Mouse (Mus musculus) forebrain, postnatal 0 days (tissue): ENCODE measurements around the gene Foxk1. TPM values are rescaled to one million over a fixed set of nuclear protein-coding genes. Genes with fewer than 3 reads are reported as not detected.

Experiments
- ATAC-seq: fragments of 200-750 bp; cut with Nextera tagmentation; 2 replicates; pipeline ENCODE4 v1.8.0; 2017; ENCODE audit warnings: mild to moderate bottlenecking, moderate library complexity
- DNase-seq: peaks from one replicate; pipeline ENCODE4 v3.0.0-alpha.2; 2015
- H3K27ac ChIP-seq: fragments of 300-500 bp; sonication (generic); 2 replicates; pipeline ENCODE4 v1.5.1; 2014; ENCODE audit warnings: low read depth, mild to moderate bottlenecking, antibody characterized with exemption, low read length, moderate library complexity, mixed read lengths
- H3K27me3 ChIP-seq: fragments of 300-500 bp; sonication (generic); 2 replicates; pipeline ENCODE4 v1.6.1; 2014; ENCODE audit warnings: mild to moderate bottlenecking, low read length, mixed read lengths; ENCODE audit not compliant: insufficient read depth
- H3K36me3 ChIP-seq: fragments of 300-500 bp; sonication (generic); 2 replicates; pipeline ENCODE4 v1.6.1; 2014; ENCODE audit warnings: mild to moderate bottlenecking, moderate library complexity; ENCODE audit not compliant: insufficient read depth
- H3K4me1 ChIP-seq: fragments of 300-500 bp; sonication (generic); 2 replicates; pipeline ENCODE4 v1.6.1; 2014; ENCODE audit warnings: antibody characterized with exemption; ENCODE audit not compliant: insufficient read depth
- H3K4me2 ChIP-seq: fragments of 300-500 bp; sonication (generic); 2 replicates; pipeline ENCODE4 v1.6.1; 2014; ENCODE audit warnings: low read depth, mild to moderate bottlenecking, moderate library complexity
- H3K4me3 ChIP-seq: fragments of 300-500 bp; sonication (generic); 2 replicates; pipeline ENCODE4 v1.5.1; 2014; ENCODE audit warnings: low read depth, low read length, mixed read lengths
- H3K9ac ChIP-seq: fragments of 300-500 bp; sonication (generic); 2 replicates; pipeline ENCODE4 v1.6.1; 2014; ENCODE audit warnings: mild to moderate bottlenecking
- H3K9me3 ChIP-seq: fragments of 300-500 bp; sonication (generic); 2 replicates; pipeline ENCODE4 v1.6.1; 2016; ENCODE audit warnings: low read length
- CTCF ChIP-seq: sonication (generic); IDR thresholded peaks from 2 replicates; pipeline ENCODE4 v1.5.1; 2016; ENCODE audit warnings: antibody characterized with exemption, control low read depth, low read depth
- WGBS: fragments of 180-500 bp; shearing (Covaris S2); extraction: QIAGEN DNeasy Blood & Tissue Kit; methylation state at CpG from one replicate; pipeline ENCODE4 v1.1.7; 2014; 5-methylcytosine and 5-hydroxymethylcytosine counted together
- polyA plus RNA-seq: library from polyadenylated mRNA; unstranded; fragments of >200 nt; fragmentation: Nextera tagmentation; extraction: Ambion mirVana; gene quantifications from 2 replicates; pipeline ENCODE4 v1.2.1, GENCODE M21; 2015
- total RNA-seq: library from RNA; depleted of rRNA; stranded (reverse); fragments of >200 nt; gene quantifications from 2 replicates; pipeline ENCODE4 v1.2.3, GENCODE M21; 2014

Gene Foxk1
- total and polyA plus RNA-seq, 2 experiments from 2014 or later, result 5.0 to 19.0 TPM

DNA sequence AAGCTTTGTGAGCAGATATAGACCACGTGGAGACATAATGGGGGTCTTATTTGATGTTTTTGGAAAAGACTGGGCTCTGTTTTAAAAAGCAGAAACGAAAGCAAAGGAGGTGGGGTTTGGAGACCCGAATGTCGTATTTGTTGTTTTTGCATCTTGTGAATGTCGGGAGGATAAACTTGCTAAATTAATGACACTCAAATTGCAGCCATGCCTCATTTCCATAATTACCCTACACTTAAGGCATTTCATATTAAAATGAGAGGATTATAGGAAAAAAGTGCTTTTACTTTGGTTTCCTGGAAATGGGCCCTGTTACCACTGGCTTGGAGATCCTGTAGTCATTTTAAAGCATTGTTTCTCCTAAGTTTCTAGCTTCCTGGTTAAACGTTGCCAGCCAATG is 7.9 kb downstream of the Foxk1 start:
- ATAC-seq, result no peak
- Histone ChIP-seq H3K9ac (no peak overlapping the region), H3K9me3 (no peaks in the 10 kb centered on the region), H3K4me1 (peaks cover 21% of the 10 kb centered on the region), H3K4me2 (no peak overlapping the region), H3K27me3 (no peaks in the 10 kb centered on the region), H3K4me3 (no peak overlapping the region), H3K27ac (no peak overlapping the region), H3K36me3 (no peaks in the 10 kb centered on the region; the same call in 1 of the 2 replicates)
- WGBS, result 20% methylated on average over 6 of the region's 6 CpGs
- no peak for DNase-seq
- TF ChIP-seq CTCF, result no peak

DNA sequence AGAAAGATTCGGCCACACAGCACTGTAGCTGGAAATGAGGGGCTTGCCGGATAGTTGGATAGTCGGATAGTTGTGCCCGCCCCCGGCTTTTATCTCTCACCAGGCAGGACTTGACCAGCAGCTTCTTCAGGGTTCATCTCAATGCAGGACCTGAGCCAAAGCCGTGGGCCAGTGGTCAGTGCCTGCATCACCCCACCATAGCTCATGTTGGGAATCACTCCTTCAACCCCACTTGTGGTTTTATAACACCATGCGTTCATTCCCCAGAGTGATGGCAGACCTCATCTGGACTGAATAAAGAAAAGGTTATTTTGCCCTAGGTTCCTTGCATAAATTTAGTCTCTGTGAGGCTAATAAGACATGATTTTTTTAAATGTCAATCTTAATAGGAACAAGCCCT is 9.1 kb downstream of the Foxk1 start:
- ATAC-seq, result no peak
- no peak for TF ChIP-seq CTCF
- H3K27ac ChIP-seq, result no peak overlapping the region

DNA sequence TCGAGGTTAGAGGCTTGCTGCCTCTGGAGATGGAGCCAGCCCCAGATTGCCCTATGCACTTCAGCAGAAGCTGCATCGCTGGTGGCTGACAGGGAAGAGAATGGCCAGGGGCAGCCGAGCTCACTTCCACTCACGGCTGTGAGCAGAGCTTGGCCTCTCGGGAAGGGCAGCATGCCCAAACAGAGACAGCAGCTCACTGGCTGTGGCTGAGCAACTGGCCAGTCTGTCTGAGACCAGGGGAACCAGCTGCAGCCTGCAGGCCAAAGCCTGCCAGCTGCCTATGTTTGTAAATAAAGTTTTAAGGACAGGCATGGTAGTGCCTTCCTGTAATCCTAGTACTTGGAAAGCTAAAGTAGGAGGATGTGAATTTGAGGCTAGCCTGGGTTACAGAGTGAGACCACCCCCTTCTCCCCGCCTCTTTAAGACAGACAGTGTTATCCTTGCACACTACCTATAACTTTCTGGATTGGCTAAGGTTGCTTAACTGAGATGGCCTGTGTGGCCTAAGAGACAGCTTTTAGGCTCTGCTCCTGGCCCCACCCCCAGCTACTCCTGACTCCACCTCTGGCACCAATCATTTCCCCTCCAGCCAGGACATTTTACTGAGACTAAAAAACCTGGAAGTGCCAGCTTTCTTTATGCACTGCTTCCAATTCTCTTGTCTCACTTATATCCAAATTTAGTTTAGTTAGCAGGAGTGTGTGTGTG is 11.5 kb downstream of the Foxk1 start:
- Histone ChIP-seq H3K27ac (no peak overlapping the region), H3K9me3 (no peaks in the 10 kb centered on the region), H3K4me1 (peaks cover 12% of the 10 kb centered on the region), H3K9ac (no peak overlapping the region), H3K36me3 (no peaks in the 10 kb centered on the region), H3K27me3 (no peaks in the 10 kb centered on the region), H3K4me3 (no peak overlapping the region), H3K4me2 (no peak overlapping the region)
- DNase-seq, result no peak
- 64% methylated on average over 6 of the region's 6 CpGs for WGBS
- no peak for ATAC-seq
- no peak for TF ChIP-seq CTCF

More for the DNA sequence above, 9.1 kb downstream of the Foxk1 start:
- WGBS, result 52% methylated on average over 7 of the region's 7 CpGs
- no peak for DNase-seq
- no peak overlapping the region for H3K4me3 ChIP-seq
- no peak overlapping the region for H3K9ac ChIP-seq
- peaks cover 12% of the 10 kb centered on the region for H3K4me1 ChIP-seq
- no peak overlapping the region for H3K4me2 ChIP-seq
- no peaks in the 10 kb centered on the region for H3K9me3 ChIP-seq
- H3K36me3 ChIP-seq, result no peaks in the 10 kb centered on the region
- no peaks in the 10 kb centered on the region for H3K27me3 ChIP-seq

DNA sequence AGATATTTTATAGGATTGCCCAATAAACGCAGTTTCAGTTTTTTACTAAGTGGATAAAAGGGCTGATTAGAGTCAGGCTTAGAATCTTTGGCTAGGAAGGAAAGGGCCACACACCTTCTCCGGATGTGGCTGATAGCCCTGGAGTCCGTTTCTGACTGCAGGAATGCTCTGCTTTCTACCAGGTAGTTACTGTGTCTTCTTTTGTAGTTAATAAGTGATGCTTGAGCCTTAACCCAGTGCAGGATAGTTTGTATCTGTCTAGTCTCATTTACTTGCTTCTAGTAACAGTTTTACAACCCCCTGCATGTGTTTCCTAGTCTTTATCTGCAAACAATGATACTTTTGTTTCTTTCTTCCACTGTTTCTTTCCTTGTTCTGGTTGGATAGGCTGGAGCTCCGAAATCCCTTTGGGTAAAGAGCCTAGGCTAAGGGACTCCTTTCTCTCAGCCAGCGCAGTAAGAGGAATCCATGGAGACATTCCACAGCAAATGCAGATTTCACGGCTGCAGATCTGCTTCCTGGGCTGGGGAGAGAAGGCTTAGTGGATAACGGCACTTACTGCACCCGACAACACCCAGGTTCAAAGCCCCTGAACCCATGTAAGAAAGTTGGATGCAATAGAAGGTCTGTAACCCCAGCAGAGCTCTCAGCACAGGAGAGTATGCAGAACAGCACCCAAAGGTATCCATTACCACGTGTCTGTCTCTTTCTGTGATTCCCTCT is 12.6 kb downstream of the Foxk1 start:
- DNase-seq (no peak), ATAC-seq (no peak)
- Histone ChIP-seq H3K4me2 (no peak overlapping the region), H3K27me3 (no peaks in the 10 kb centered on the region), H3K4me1 (peaks cover 12% of the 10 kb centered on the region), H3K9me3 (no peaks in the 10 kb centered on the region), H3K4me3 (no peak overlapping the region), H3K9ac (no peak overlapping the region), H3K27ac (no peak overlapping the region), H3K36me3 (0 out of 2 replicates have a peak, but pooled peaks cover 5% of the 10 kb centered on the region)
- TF ChIP-seq CTCF, result no peak
- 41% methylated on average over 9 of the region's 9 CpGs for WGBS

DNA sequence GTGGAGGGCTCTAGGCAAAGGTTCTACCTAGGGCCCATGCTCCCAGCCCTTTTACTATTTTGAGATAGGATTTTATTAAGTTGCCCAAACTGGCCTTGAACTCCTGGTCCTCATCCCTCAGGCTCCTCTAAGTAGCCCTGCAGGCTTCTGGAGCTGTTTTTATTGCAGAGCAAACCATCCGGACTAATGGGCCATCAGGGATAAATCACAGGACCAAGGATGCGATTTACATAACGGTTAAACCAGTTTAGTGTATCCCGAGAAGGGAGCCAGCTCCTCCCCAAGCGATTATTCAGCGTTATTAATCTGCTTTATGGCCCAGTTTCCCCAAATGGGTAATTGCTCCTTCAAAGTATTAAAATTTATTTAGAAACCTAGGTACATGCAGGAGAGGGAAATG is 14.1 kb downstream of the Foxk1 start:
- no peak for TF ChIP-seq CTCF
- DNase-seq, result no peak
- Histone ChIP-seq H3K4me1 (peaks cover under 1% of the 10 kb centered on the region; the same call in 1 of the 2 replicates), H3K4me2 (no peak overlapping the region), H3K9ac (no peak overlapping the region), H3K27me3 (no peaks in the 10 kb centered on the region), H3K36me3 (peaks cover 15% of the 10 kb centered on the region), H3K4me3 (no peak overlapping the region), H3K27ac (no peak overlapping the region), H3K9me3 (no peaks in the 10 kb centered on the region)
- WGBS, result 52% methylated on average over 6 of the region's 6 CpGs
- no peak for ATAC-seq

DNA sequence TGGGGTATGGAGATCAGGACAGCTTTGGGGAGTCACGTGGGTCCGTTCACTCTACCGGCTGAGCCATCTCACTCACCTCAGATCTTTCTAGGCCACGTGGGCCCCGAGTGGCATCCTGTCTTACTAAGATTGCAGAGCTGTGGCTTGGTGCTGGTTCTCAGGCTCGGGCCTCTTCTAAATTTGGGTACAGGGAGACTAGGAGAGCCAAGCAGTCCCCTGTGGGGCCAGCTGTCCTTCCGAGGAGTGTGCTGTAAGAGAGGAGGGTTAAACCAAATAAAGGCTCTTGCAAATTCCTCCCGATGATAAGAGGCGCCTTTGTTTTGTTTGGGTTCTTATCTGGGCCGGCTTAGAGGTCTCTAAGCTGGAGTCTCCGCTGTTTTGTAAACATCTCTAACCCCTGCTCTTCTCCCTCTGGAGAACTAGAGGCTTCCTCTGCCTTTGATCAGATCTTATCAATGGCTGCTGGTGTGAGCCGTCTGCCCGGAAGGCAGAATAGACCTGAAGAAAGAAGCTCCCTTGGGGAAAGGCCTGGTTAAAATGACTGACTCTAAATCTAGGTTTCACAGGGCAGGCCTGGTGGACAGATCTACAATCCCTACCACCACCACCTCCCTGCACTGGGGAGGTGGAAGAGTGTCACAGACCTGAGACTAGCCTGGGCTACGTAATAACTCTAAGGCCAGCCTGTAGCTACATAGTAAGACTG is 14.9 kb downstream of the Foxk1 start:
- Histone ChIP-seq H3K36me3 (peaks cover 15% of the 10 kb centered on the region), H3K9me3 (no peaks in the 10 kb centered on the region), H3K4me1 (no peaks in the 10 kb centered on the region; the same call in 1 of the 2 replicates), H3K4me3 (no peak overlapping the region), H3K27me3 (no peaks in the 10 kb centered on the region), H3K4me2 (no peak overlapping the region), H3K9ac (no peak overlapping the region), H3K27ac (no peak overlapping the region)
- 30% methylated on average over 14 of the region's 14 CpGs for WGBS
- no peak for ATAC-seq
- DNase-seq, result no peak
- TF ChIP-seq CTCF, result no peak

DNA sequence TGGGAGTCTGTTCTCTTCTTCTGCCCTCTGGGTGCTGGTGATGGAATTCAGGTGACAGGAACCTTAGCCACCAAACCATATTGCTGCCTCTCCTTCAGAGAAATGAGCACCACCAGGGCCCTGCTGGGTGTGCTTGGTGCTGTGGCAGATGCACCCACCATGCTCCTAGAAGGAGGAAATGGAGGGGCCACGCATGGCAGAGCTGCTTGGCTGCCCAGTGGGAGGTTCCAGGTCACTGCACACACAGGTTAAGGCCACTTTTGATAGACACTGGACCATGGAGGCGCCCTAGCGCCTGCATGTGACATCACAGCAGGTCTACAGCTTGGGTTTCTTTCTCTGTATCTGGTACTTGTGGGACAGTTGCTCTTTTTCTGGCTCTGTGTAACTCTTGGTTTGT is 15.8 kb downstream of the Foxk1 start:
- Histone ChIP-seq H3K27me3 (no peaks in the 10 kb centered on the region), H3K9me3 (no peaks in the 10 kb centered on the region), H3K4me3 (no peak overlapping the region), H3K36me3 (peaks cover 15% of the 10 kb centered on the region), H3K4me1 (no peaks in the 10 kb centered on the region; the same call in 1 of the 2 replicates), H3K27ac (no peak overlapping the region), H3K4me2 (no peak overlapping the region), H3K9ac (no peak overlapping the region)
- ATAC-seq, result no peak
- DNase-seq, result no peak
- TF ChIP-seq CTCF, result no peak
- WGBS, result 84% methylated on average over 3 of the region's 3 CpGs
